Mouse (Mus musculus) spleen, adult 2 months (tissue): Measurements from ENCODE around the gene Bsn.

Experiments
- CTCF ChIP-seq: fragments of 200-500 bp; IDR thresholded peaks from 2 replicates; pipeline ENCODE4 v1.5.1; 2011; ENCODE audit warnings: mild to moderate bottlenecking, inconsistent platforms; ENCODE audit not compliant: insufficient read depth, insufficient read length, insufficient replicate concordance; ENCODE audit errors: extremely low read depth
- POLR2A ChIP-seq: fragments of 200-500 bp; IDR thresholded peaks from 2 replicates; pipeline ENCODE4 v1.6.1; 2011; ENCODE audit warnings: low read depth, low read length, inconsistent platforms

DNA sequence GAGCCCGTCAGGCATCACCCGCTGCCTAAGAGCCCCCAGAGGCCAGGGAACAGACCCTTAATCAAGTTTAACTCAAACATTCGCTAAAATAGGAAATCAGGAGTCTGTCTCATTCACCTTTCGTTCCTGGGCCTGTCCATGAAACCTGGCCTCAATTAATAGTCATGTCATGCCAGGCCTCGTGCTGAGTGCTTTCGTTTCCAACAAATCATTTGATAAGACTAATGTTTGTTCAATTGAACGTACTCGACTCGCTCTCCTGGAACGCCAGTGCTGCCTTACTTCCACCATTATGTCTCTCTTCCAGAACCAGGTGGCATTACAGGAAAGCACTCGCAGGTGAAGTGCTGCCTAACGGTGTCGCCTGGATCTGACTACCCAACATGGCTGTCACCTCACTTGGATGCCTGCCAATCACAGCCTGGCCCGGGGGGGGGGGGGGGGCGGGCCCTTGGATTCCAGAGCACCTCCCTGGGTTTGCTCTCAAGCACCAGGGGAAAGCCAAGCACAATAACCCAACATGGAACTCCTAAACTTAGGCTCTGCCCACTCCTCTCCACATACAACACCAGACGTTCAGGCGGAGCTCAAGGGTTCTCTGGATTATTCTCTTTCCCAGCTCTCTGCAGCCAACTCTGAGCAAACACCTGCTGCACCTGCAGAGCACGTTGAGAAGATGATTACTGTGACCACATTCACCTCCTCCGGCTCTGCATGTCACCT is 14.9 kb downstream of the Bsn start:
- TF ChIP-seq CTCF (no peak), POLR2A (no peak)
